Mouse (Mus musculus) forebrain, postnatal 0 days (tissue): ENCODE data around the gene Nr2f1. TPM values are rescaled to one million over a fixed set of nuclear protein-coding genes. Genes with fewer than 3 reads are reported as not detected.

Experiments
- ATAC-seq: fragments of 200-750 bp; cut with Nextera tagmentation; 2 replicates; pipeline ENCODE4 v1.8.0; 2017; ENCODE audit warnings: mild to moderate bottlenecking, moderate library complexity
- DNase-seq: peaks from one replicate; pipeline ENCODE4 v3.0.0-alpha.2; 2015
- H3K27ac ChIP-seq: fragments of 300-500 bp; sonication (generic); 2 replicates; pipeline ENCODE4 v1.5.1; 2014; ENCODE audit warnings: low read depth, mild to moderate bottlenecking, antibody characterized with exemption, low read length, moderate library complexity, mixed read lengths
- H3K27me3 ChIP-seq: fragments of 300-500 bp; sonication (generic); 2 replicates; pipeline ENCODE4 v1.6.1; 2014; ENCODE audit warnings: mild to moderate bottlenecking, low read length, mixed read lengths; ENCODE audit not compliant: insufficient read depth
- H3K36me3 ChIP-seq: fragments of 300-500 bp; sonication (generic); 2 replicates; pipeline ENCODE4 v1.6.1; 2014; ENCODE audit warnings: mild to moderate bottlenecking, moderate library complexity; ENCODE audit not compliant: insufficient read depth
- H3K4me1 ChIP-seq: fragments of 300-500 bp; sonication (generic); 2 replicates; pipeline ENCODE4 v1.6.1; 2014; ENCODE audit warnings: antibody characterized with exemption; ENCODE audit not compliant: insufficient read depth
- H3K4me2 ChIP-seq: fragments of 300-500 bp; sonication (generic); 2 replicates; pipeline ENCODE4 v1.6.1; 2014; ENCODE audit warnings: low read depth, mild to moderate bottlenecking, moderate library complexity
- H3K4me3 ChIP-seq: fragments of 300-500 bp; sonication (generic); 2 replicates; pipeline ENCODE4 v1.5.1; 2014; ENCODE audit warnings: low read depth, low read length, mixed read lengths
- H3K9ac ChIP-seq: fragments of 300-500 bp; sonication (generic); 2 replicates; pipeline ENCODE4 v1.6.1; 2014; ENCODE audit warnings: mild to moderate bottlenecking
- H3K9me3 ChIP-seq: fragments of 300-500 bp; sonication (generic); 2 replicates; pipeline ENCODE4 v1.6.1; 2016; ENCODE audit warnings: low read length
- CTCF ChIP-seq: sonication (generic); IDR thresholded peaks from 2 replicates; pipeline ENCODE4 v1.5.1; 2016; ENCODE audit warnings: antibody characterized with exemption, control low read depth, low read depth
- WGBS: fragments of 180-500 bp; shearing (Covaris S2); extraction: QIAGEN DNeasy Blood & Tissue Kit; methylation state at CpG from one replicate; pipeline ENCODE4 v1.1.7; 2014; 5-methylcytosine and 5-hydroxymethylcytosine counted together
- polyA plus RNA-seq: library from polyadenylated mRNA; unstranded; fragments of >200 nt; fragmentation: Nextera tagmentation; extraction: Ambion mirVana; gene quantifications from 2 replicates; pipeline ENCODE4 v1.2.1, GENCODE M21; 2015
- total RNA-seq: library from RNA; depleted of rRNA; stranded (reverse); fragments of >200 nt; gene quantifications from 2 replicates; pipeline ENCODE4 v1.2.3, GENCODE M21; 2014

The Nr2f1 gene
- total and polyA plus RNA-seq, 2 experiments from 2014 or later = 89.1 to 250 TPM

- Histone ChIP-seq H3K9ac (peak overlapping the region; percentile 31; the same call in 1 of the 2 replicates), H3K27me3 (peaks cover 11% of the 10 kb centered on the region; the same call in 1 of the 2 replicates), H3K4me3 (peak overlapping the region; percentile 11; the same call in 1 of the 2 replicates), H3K27ac (peak overlapping the region; percentile 86), H3K4me2 (peak overlapping the region; percentile 29), H3K9me3 (no peaks in the 10 kb centered on the region), H3K4me1 (0 out of 2 replicates have a peak, but pooled peaks cover 5% of the 10 kb centered on the region), H3K36me3 (peaks cover 4% of the 10 kb centered on the region; the same call in 1 of the 2 replicates)
- DNase-seq (no peak), ATAC-seq (no peak)
- no peak for TF ChIP-seq CTCF
- WGBS = 13% methylated on average over 14 of the region's 14 CpGs
Observed at GRCm38 (mm10) chr13:78184786-78185466, 14.6 kb downstream of the Nr2f1 start.

- no peak for TF ChIP-seq CTCF
- no peaks in the 10 kb centered on the region for H3K9me3 ChIP-seq
- H3K4me1 ChIP-seq = 0 out of 2 replicates have a peak, but pooled peaks cover 5% of the 10 kb centered on the region
- no peak overlapping the region; the same call in 1 of the 2 replicates for H3K9ac ChIP-seq
- ATAC-seq (peak; percentile 23; the same call in 1 of the 2 replicates), DNase-seq (no peak)
- WGBS = 18% methylated on average over 5 of the region's 5 CpGs
- H3K4me2 ChIP-seq = peak overlapping the region; percentile 18; the same call in 1 of the 2 replicates
- no peak overlapping the region for H3K4me3 ChIP-seq
- peaks cover 11% of the 10 kb centered on the region; the same call in 1 of the 2 replicates for H3K27me3 ChIP-seq
- H3K36me3 ChIP-seq = no peaks in the 10 kb centered on the region
- peak overlapping the region; percentile 86 for H3K27ac ChIP-seq
Observed at GRCm38 (mm10) chr13:78183986-78184385, 15.6 kb downstream of the Nr2f1 start.

- H3K36me3 ChIP-seq = no peaks in the 10 kb centered on the region
- H3K9ac ChIP-seq = peak overlapping the region; percentile 55; the same call in 1 of the 2 replicates
- no peak overlapping the region; the same call in 1 of the 2 replicates for H3K4me3 ChIP-seq
- 15% methylated on average over 5 of the region's 5 CpGs for WGBS
- peak overlapping the region; percentile 56 for H3K4me2 ChIP-seq
- TF ChIP-seq CTCF = no peak
- no peaks in the 10 kb centered on the region for H3K9me3 ChIP-seq
- DNase-seq (no peak), ATAC-seq (no peak)
- peak overlapping the region; percentile 86 for H3K27ac ChIP-seq
- 0 out of 2 replicates have a peak, but pooled peaks cover 5% of the 10 kb centered on the region for H3K4me1 ChIP-seq
- H3K27me3 ChIP-seq = peaks cover 6% of the 10 kb centered on the region; the same call in 1 of the 2 replicates
Observed at GRCm38 (mm10) chr13:78183004-78183403, 16.6 kb downstream of the Nr2f1 start.

GRCm38 (mm10) chr13:78181930-78182558, 17.5 kb downstream of the Nr2f1 start:
- 6% methylated on average over 13 of the region's 14 CpGs for WGBS
- no peak for DNase-seq
- Histone ChIP-seq H3K9ac (peak overlapping the region; percentile 55), H3K36me3 (no peaks in the 10 kb centered on the region), H3K4me2 (peak overlapping the region; percentile 56), H3K4me1 (0 out of 2 replicates have a peak, but pooled peaks cover 5% of the 10 kb centered on the region), H3K27ac (peak overlapping the region; percentile 86), H3K9me3 (no peaks in the 10 kb centered on the region), H3K4me3 (peak overlapping the region; percentile 38), H3K27me3 (peaks cover 5% of the 10 kb centered on the region; the same call in 1 of the 2 replicates)
- no peak for TF ChIP-seq CTCF
- ATAC-seq = peak; percentile 73

- H3K27me3 ChIP-seq = peaks cover 4% of the 10 kb centered on the region; the same call in 1 of the 2 replicates
- H3K9ac ChIP-seq = peak overlapping the region; percentile 55
- peak overlapping the region; percentile 86 for H3K27ac ChIP-seq
- no peaks in the 10 kb centered on the region for H3K9me3 ChIP-seq
- no peaks in the 10 kb centered on the region for H3K36me3 ChIP-seq
- peak overlapping the region; percentile 56 for H3K4me2 ChIP-seq
- TF ChIP-seq CTCF = no peak
- WGBS = 2% methylated on average over 44 of the region's 44 CpGs
- peak; percentile 44 for ATAC-seq
- 0 out of 2 replicates have a peak, but pooled peaks cover 5% of the 10 kb centered on the region for H3K4me1 ChIP-seq
- H3K4me3 ChIP-seq = peak overlapping the region; percentile 38
- peak; percentile 81 for DNase-seq
Observed at GRCm38 (mm10) chr13:78181071-78181929, 18.3 kb downstream of the Nr2f1 start.

- Histone ChIP-seq H3K36me3 (no peaks in the 10 kb centered on the region), H3K27ac (peak overlapping the region; percentile 83), H3K27me3 (0 out of 2 replicates have a peak, but pooled peaks cover 2% of the 10 kb centered on the region), H3K9me3 (no peaks in the 10 kb centered on the region), H3K9ac (no peak overlapping the region), H3K4me3 (no peak overlapping the region), H3K4me1 (0 out of 2 replicates have a peak, but pooled peaks cover 5% of the 10 kb centered on the region), H3K4me2 (0 out of 2 replicates have a peak overlapping the region, but pooled peaks have one; percentile 54)
- DNase-seq (peak; percentile 52), ATAC-seq (no peak)
- no peak for TF ChIP-seq CTCF
- WGBS = 45% methylated on average over 3 of the region's 3 CpGs
Observed at GRCm38 (mm10) chr13:78180261-78180660, 19.3 kb downstream of the Nr2f1 start.
